Mouse (Mus musculus) adrenal gland, adult 10 weeks (tissue): ENCODE measurements around the gene Fam126b. TPM values are rescaled to one million over a fixed set of nuclear protein-coding genes. Genes with fewer than 3 reads are reported as not detected.

Experiments used
- polyA plus RNA-seq: library from polyadenylated mRNA; stranded (reverse); fragments of 350-450 nt; fragmentation: Illumina TruSeq; extraction: RNeasy Lipid Tissue Mini Kit (QIAGEN cat#74804); gene quantifications from one replicate; pipeline ENCODE4 v1.2.3, GENCODE M21; 2014; ENCODE audit warnings: low read depth, low replicate concordance

The Fam126b gene
- 57.3 TPM for polyA plus RNA-seq

GRCm38 (mm10) chr1:58586171-58586997, at the start of gene Fam126b, which contains the start of gene Ndufb3:
Fam126b (minus strand) TSS chr1:58586323.
Ndufb3 (plus strand) TSS chr1:58586384.

GRCm38 (mm10) chr1:58504577-58505254, 81.4 kb downstream of the Fam126b start, which contains the start of gene Orc2:
Orc2 (minus strand) TSS chr1:58505109.

Other genes with a start within 250 kb of the Fam126b start
- 378 TPM for gene Bzw1, start 193.4 kb downstream of the Fam126b start, polyA plus RNA-seq
- gene Clk1, start 162.3 kb downstream of the Fam126b start, polyA plus RNA-seq: 434 TPM
- gene Nif3l1, start 141.2 kb downstream of the Fam126b start, polyA plus RNA-seq: 31.3 TPM
- gene Ppil3, start 140.8 kb downstream of the Fam126b start, polyA plus RNA-seq: 150 TPM
- 111 TPM for gene Orc2, start 81.2 kb downstream of the Fam126b start, polyA plus RNA-seq
- 72.5 TPM for gene Ndufb3, start 61 bp upstream of the Fam126b start, polyA plus RNA-seq
- 2.9 TPM for gene Als2cr12, start 109.7 kb upstream of the Fam126b start, polyA plus RNA-seq
- 147 TPM for gene Cflar, start 125.2 kb upstream of the Fam126b start, polyA plus RNA-seq
- 48.7 TPM for gene Casp8, start 209.1 kb upstream of the Fam126b start, polyA plus RNA-seq